Mouse (Mus musculus): ENCODE data around the gene Noa1.

DNA sequence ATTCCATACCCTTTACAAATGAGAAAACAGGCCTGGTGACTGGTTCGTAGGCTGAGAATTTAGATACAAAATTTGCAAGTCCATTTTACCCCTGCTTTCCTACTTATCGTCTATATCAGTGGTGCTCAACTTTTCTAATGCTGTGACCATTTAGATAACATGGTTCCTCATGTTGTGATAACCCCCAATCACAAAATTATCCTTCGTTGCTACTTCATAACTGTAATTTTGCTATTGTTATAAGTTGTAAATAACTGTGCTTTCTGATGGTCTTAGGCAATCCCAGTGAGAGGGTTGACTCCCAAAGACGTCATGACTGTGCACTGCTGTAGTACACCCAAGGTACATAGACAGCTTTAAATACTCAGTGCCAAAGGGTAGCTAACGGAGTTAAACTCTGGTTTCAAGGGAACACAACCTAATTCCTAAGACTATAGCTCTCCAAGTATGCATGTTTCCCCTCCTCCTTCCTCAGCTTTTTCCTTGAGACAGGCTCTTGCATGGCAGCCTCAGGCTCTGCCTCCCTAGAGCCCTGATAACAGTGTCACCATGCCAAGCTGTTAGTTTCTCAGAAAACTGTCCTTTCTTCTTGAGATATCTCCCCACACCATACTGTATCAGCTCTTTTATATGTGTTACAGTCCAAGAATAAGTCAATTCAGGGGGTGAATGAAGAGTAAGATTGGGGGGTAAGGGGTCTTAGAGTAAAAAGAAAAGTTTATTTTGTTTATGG, 1.9 kb downstream of the Noa1 start:
- TF ChIP-seq POLR2A (IDR thresholded peaks at IDR 0.05; ENCODE audit: low read depth, low read length), result no peak
- TF ChIP-seq CTCF (IDR thresholded peaks at IDR 0.05; ENCODE audit: borderline replicate concordance, insufficient read depth, low read length), result no peak

All from embryonic fibroblast, embryonic 13.5 days (primary cell).